Mouse (Mus musculus): ENCODE measurements at regions not wholly inside any gene's neighbourhood (a gene's known extent, or its start where the extent isn't known, plus 50 kb on each side); places are given as distances from the start of the nearest gene placed in this dataset.

- H3K4me1 ChIP-seq: no peaks in the 10 kb centered on the region
- no peaks in the 10 kb centered on the region for H3K9me3 ChIP-seq
- H3K27me3 ChIP-seq (replicated peaks): no peaks in the 10 kb centered on the region
- H3K4me2 ChIP-seq: no peak overlapping the region
- no peak overlapping the region for H3K4me3 ChIP-seq
- no peak for ATAC-seq (replicated peaks)
- no peak overlapping the region for H3K9ac ChIP-seq
- H3K36me3 ChIP-seq (replicated peaks): no peaks in the 10 kb centered on the region
- H3K27ac ChIP-seq: no peak overlapping the region
Measured at GRCm38 (mm10) chr10:98324591-98324990, 589.6 kb upstream of the Atp2b1 start.

GRCm38 (mm10) chr10:98325720-98326119 is 588.5 kb upstream of the Atp2b1 start:
- 80% methylated on average over 5 of the region's 5 CpGs for WGBS
- H3K4me3 ChIP-seq: no peak overlapping the region
- no peak overlapping the region for H3K27ac ChIP-seq
- H3K27me3 ChIP-seq (replicated peaks): no peaks in the 10 kb centered on the region
- H3K9me3 ChIP-seq: no peaks in the 10 kb centered on the region
- no peaks in the 10 kb centered on the region for H3K36me3 ChIP-seq (replicated peaks)
- no peak overlapping the region for H3K9ac ChIP-seq
- H3K4me1 ChIP-seq: no peaks in the 10 kb centered on the region
- no peak overlapping the region for H3K4me2 ChIP-seq
- ATAC-seq (replicated peaks): no peak

- no peaks in the 10 kb centered on the region for H3K4me1 ChIP-seq
- no peaks in the 10 kb centered on the region for H3K27me3 ChIP-seq (replicated peaks)
- no peaks in the 10 kb centered on the region for H3K9me3 ChIP-seq
- no peak overlapping the region for H3K9ac ChIP-seq
- WGBS: 70% methylated on average over 4 of the region's 4 CpGs
- no peak overlapping the region for H3K4me3 ChIP-seq
- no peak for ATAC-seq (replicated peaks)
- H3K4me2 ChIP-seq: no peak overlapping the region
- no peak overlapping the region for H3K27ac ChIP-seq
- no peaks in the 10 kb centered on the region for H3K36me3 ChIP-seq (replicated peaks)
Measured at GRCm38 (mm10) chr10:98332682-98333081, 581.5 kb upstream of the Atp2b1 start.

- Histone ChIP-seq H3K4me3 (no peak overlapping the region), H3K4me2 (no peak overlapping the region), H3K27ac (no peak overlapping the region), H3K4me1 (no peaks in the 10 kb centered on the region), H3K36me3 (replicated peaks) (no peaks in the 10 kb centered on the region), H3K27me3 (replicated peaks) (no peaks in the 10 kb centered on the region), H3K9ac (no peak overlapping the region), H3K9me3 (no peaks in the 10 kb centered on the region)
- no peak for ATAC-seq (replicated peaks)
- WGBS: 63% methylated on average over 6 of the region's 6 CpGs
Measured at GRCm38 (mm10) chr10:98333411-98334067, 580.7 kb upstream of the Atp2b1 start.

GRCm38 (mm10) chr10:98343827-98344226 is 570.4 kb upstream of the Atp2b1 start:
- Histone ChIP-seq H3K27ac (no peak overlapping the region), H3K4me1 (no peaks in the 10 kb centered on the region), H3K27me3 (replicated peaks) (no peaks in the 10 kb centered on the region), H3K9ac (no peak overlapping the region), H3K9me3 (no peaks in the 10 kb centered on the region), H3K4me3 (no peak overlapping the region), H3K4me2 (no peak overlapping the region), H3K36me3 (replicated peaks) (no peaks in the 10 kb centered on the region)
- 82% methylated on average over 5 of the region's 5 CpGs for WGBS
- no peak for ATAC-seq (replicated peaks)

- no peaks in the 10 kb centered on the region for H3K4me1 ChIP-seq
- H3K27ac ChIP-seq: no peak overlapping the region
- no peaks in the 10 kb centered on the region for H3K27me3 ChIP-seq (replicated peaks)
- no peaks in the 10 kb centered on the region for H3K36me3 ChIP-seq (replicated peaks)
- H3K4me2 ChIP-seq: no peak overlapping the region
- H3K9me3 ChIP-seq: no peaks in the 10 kb centered on the region
- no peak for ATAC-seq (replicated peaks)
- no peak overlapping the region for H3K9ac ChIP-seq
- no peak overlapping the region for H3K4me3 ChIP-seq
- WGBS: 75% methylated on average over 5 of the region's 5 CpGs
Measured at GRCm38 (mm10) chr10:98349466-98349865, 564.7 kb upstream of the Atp2b1 start.

- no peak overlapping the region for H3K9ac ChIP-seq
- 79% methylated on average over 6 of the region's 6 CpGs for WGBS
- H3K27me3 ChIP-seq (replicated peaks): no peaks in the 10 kb centered on the region
- no peak for ATAC-seq (replicated peaks)
- H3K4me1 ChIP-seq: no peaks in the 10 kb centered on the region
- H3K27ac ChIP-seq: no peak overlapping the region
- H3K36me3 ChIP-seq (replicated peaks): no peaks in the 10 kb centered on the region
- H3K4me3 ChIP-seq: no peak overlapping the region
- no peaks in the 10 kb centered on the region for H3K9me3 ChIP-seq
- H3K4me2 ChIP-seq: no peak overlapping the region
Measured at GRCm38 (mm10) chr10:98350318-98350926, 563.8 kb upstream of the Atp2b1 start.

GRCm38 (mm10) chr10:98352061-98352460 is 562.1 kb upstream of the Atp2b1 start:
- Histone ChIP-seq H3K27me3 (replicated peaks) (no peaks in the 10 kb centered on the region), H3K9me3 (no peaks in the 10 kb centered on the region), H3K4me3 (no peak overlapping the region), H3K9ac (no peak overlapping the region), H3K4me2 (no peak overlapping the region), H3K4me1 (no peaks in the 10 kb centered on the region), H3K36me3 (replicated peaks) (no peaks in the 10 kb centered on the region), H3K27ac (no peak overlapping the region)
- WGBS: 89% methylated on average over 2 of the region's 2 CpGs
- no peak for ATAC-seq (replicated peaks)

GRCm38 (mm10) chr10:98354486-98354885 is 559.7 kb upstream of the Atp2b1 start:
- Histone ChIP-seq H3K9ac (no peak overlapping the region), H3K36me3 (replicated peaks) (no peaks in the 10 kb centered on the region), H3K4me1 (no peaks in the 10 kb centered on the region), H3K4me3 (no peak overlapping the region), H3K27me3 (replicated peaks) (no peaks in the 10 kb centered on the region), H3K27ac (no peak overlapping the region), H3K4me2 (no peak overlapping the region), H3K9me3 (no peaks in the 10 kb centered on the region)
- 81% methylated on average over 2 of the region's 2 CpGs for WGBS
- ATAC-seq (replicated peaks): no peak

GRCm38 (mm10) chr10:98364604-98365003 is 549.6 kb upstream of the Atp2b1 start:
- H3K4me3 ChIP-seq: no peak overlapping the region
- H3K4me2 ChIP-seq: no peak overlapping the region
- 79% methylated on average over 2 of the region's 2 CpGs for WGBS
- H3K27me3 ChIP-seq (replicated peaks): no peaks in the 10 kb centered on the region
- no peaks in the 10 kb centered on the region for H3K36me3 ChIP-seq (replicated peaks)
- H3K4me1 ChIP-seq: no peaks in the 10 kb centered on the region
- H3K27ac ChIP-seq: no peak overlapping the region
- H3K9me3 ChIP-seq: no peaks in the 10 kb centered on the region
- no peak for ATAC-seq (replicated peaks)
- no peak overlapping the region for H3K9ac ChIP-seq

GRCm38 (mm10) chr10:98372561-98372960 is 541.6 kb upstream of the Atp2b1 start:
- no peak overlapping the region for H3K9ac ChIP-seq
- H3K4me3 ChIP-seq: no peak overlapping the region
- 66% methylated on average over 4 of the region's 4 CpGs for WGBS
- no peak overlapping the region for H3K27ac ChIP-seq
- no peaks in the 10 kb centered on the region for H3K27me3 ChIP-seq (replicated peaks)
- H3K36me3 ChIP-seq (replicated peaks): no peaks in the 10 kb centered on the region
- no peak for ATAC-seq (replicated peaks)
- H3K4me1 ChIP-seq: no peaks in the 10 kb centered on the region
- H3K4me2 ChIP-seq: no peak overlapping the region
- no peaks in the 10 kb centered on the region for H3K9me3 ChIP-seq

- WGBS: 90% methylated on average over 3 of the region's 3 CpGs
- no peak overlapping the region for H3K27ac ChIP-seq
- H3K4me1 ChIP-seq: no peaks in the 10 kb centered on the region
- H3K36me3 ChIP-seq (replicated peaks): no peaks in the 10 kb centered on the region
- H3K9me3 ChIP-seq: no peaks in the 10 kb centered on the region
- ATAC-seq (replicated peaks): no peak
- no peak overlapping the region for H3K9ac ChIP-seq
- H3K4me2 ChIP-seq: no peak overlapping the region
- H3K4me3 ChIP-seq: no peak overlapping the region
- H3K27me3 ChIP-seq (replicated peaks): no peaks in the 10 kb centered on the region
Measured at GRCm38 (mm10) chr10:98373314-98373713, 540.9 kb upstream of the Atp2b1 start.

- no peaks in the 10 kb centered on the region for H3K27me3 ChIP-seq (replicated peaks)
- H3K9ac ChIP-seq: no peak overlapping the region
- no peaks in the 10 kb centered on the region for H3K9me3 ChIP-seq
- no peak for ATAC-seq (replicated peaks)
- H3K27ac ChIP-seq: no peak overlapping the region
- H3K36me3 ChIP-seq (replicated peaks): no peaks in the 10 kb centered on the region
- H3K4me1 ChIP-seq: no peaks in the 10 kb centered on the region
- no peak overlapping the region for H3K4me2 ChIP-seq
- no peak overlapping the region for H3K4me3 ChIP-seq
Measured at GRCm38 (mm10) chr10:98374684-98375083, 539.5 kb upstream of the Atp2b1 start.

Measured in midbrain, embryonic 15.5 days (tissue).